Mouse (Mus musculus) forebrain, embryonic 14.5 days (tissue): ENCODE results near the gene Orai2. TPM values are rescaled to one million over a fixed set of nuclear protein-coding genes. Genes with fewer than 3 reads are reported as not detected.
A peak's percentile ranks its signal among the peaks of the same experiment; 100 is the strongest.

ENCODE experiments used
- ATAC-seq: fragments of 200-750 bp; cut with Nextera tagmentation; 2 replicates; pipeline ENCODE4 v1.8.0; 2017; ENCODE audit warnings: mild to moderate bottlenecking, moderate library complexity
- DNase-seq: peaks from one replicate; pipeline ENCODE4 v3.0.0-alpha.2; 2015; ENCODE audit warnings: low spot score
- H3K27ac ChIP-seq: fragments of 300-500 bp; sonication (generic); 2 replicates; pipeline ENCODE4 v1.5.1; 2014; ENCODE audit warnings: low read depth, mild to moderate bottlenecking, control low read depth, low read length, moderate library complexity
- H3K27me3 ChIP-seq: fragments of 300-500 bp; sonication (generic); replicated peaks from 2 replicates; pipeline ENCODE4 v1.6.1; 2014; ENCODE audit warnings: low read length, control low read depth, mixed read lengths; ENCODE audit not compliant: control insufficient read depth, insufficient read depth
- H3K36me3 ChIP-seq: fragments of 300-500 bp; sonication (generic); 2 replicates; pipeline ENCODE4 v1.6.1; 2014; ENCODE audit warnings: low read length, control low read depth; ENCODE audit not compliant: control insufficient read depth, insufficient read depth
- H3K4me1 ChIP-seq: fragments of 300-500 bp; sonication (generic); 2 replicates; pipeline ENCODE4 v1.6.1; 2014; ENCODE audit warnings: antibody characterized with exemption, low read length, control low read depth; ENCODE audit not compliant: control insufficient read depth, insufficient read depth
- H3K4me2 ChIP-seq: fragments of 300-500 bp; sonication (generic); 2 replicates; pipeline ENCODE4 v1.6.1; 2014; ENCODE audit warnings: mild to moderate bottlenecking, control low read depth, low read length
- H3K4me3 ChIP-seq: fragments of 300-500 bp; sonication (generic); 2 replicates; pipeline ENCODE4 v1.5.1; 2014; ENCODE audit warnings: low read depth, low read length, control low read depth
- H3K9ac ChIP-seq: fragments of 300-500 bp; sonication (generic); 2 replicates; pipeline ENCODE4 v1.6.1; 2014; ENCODE audit warnings: mild to moderate bottlenecking, low read length, control low read depth, moderate library complexity
- H3K9me3 ChIP-seq: fragments of 300-500 bp; sonication (generic); replicated peaks from 2 replicates; pipeline ENCODE4 v1.6.1; 2016; ENCODE audit warnings: low read length, control low read depth, mixed read lengths; ENCODE audit not compliant: control insufficient read depth
- WGBS: fragments of 180-500 bp; shearing (Covaris S2); extraction: QIAGEN DNeasy Blood & Tissue Kit; methylation state at CpG from one replicate; pipeline ENCODE4 v1.1.7; 2014; 5-methylcytosine and 5-hydroxymethylcytosine counted together
- polyA plus RNA-seq: library from polyadenylated mRNA; unstranded; fragments of >200 nt; fragmentation: Nextera tagmentation; extraction: Ambion mirVana; gene quantifications from 2 replicates; pipeline ENCODE4 v1.2.1, GENCODE M21; 2014

Orai2 gene
- polyA plus RNA-seq, 1 experiment from 2014 or later: 21.7 TPM

DNA sequence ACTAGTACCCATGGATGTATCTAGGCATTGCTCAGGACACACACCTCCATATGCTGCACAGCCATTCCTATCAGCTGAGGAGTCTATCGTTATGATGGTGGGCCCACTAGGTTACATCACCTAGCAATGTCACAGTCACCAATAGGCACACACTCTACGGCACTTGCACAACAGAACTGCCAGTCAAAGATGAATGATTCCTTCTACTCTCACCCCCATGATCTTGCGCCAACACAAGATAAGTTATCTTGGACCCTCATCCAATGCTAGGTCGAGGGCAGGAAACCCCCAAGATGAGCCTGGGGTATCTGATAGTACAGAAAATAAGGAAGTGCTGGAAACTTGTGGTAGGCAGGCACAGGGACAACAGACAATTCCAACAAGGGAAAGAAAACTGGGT is 12.3 kb upstream of the Orai2 start:
- Histone ChIP-seq H3K4me3 (no peak overlapping the region), H3K4me1 (no peaks in the 10 kb centered on the region), H3K27me3 (no peaks in the 10 kb centered on the region), H3K36me3 (peaks cover 85% of the 10 kb centered on the region), H3K9me3 (no peaks in the 10 kb centered on the region), H3K9ac (no peak overlapping the region), H3K4me2 (no peak overlapping the region), H3K27ac (no peak overlapping the region)
- 96% methylated on average over 4 of the region's 4 CpGs for WGBS
- DNase-seq (no peak), ATAC-seq (no peak)

DNA sequence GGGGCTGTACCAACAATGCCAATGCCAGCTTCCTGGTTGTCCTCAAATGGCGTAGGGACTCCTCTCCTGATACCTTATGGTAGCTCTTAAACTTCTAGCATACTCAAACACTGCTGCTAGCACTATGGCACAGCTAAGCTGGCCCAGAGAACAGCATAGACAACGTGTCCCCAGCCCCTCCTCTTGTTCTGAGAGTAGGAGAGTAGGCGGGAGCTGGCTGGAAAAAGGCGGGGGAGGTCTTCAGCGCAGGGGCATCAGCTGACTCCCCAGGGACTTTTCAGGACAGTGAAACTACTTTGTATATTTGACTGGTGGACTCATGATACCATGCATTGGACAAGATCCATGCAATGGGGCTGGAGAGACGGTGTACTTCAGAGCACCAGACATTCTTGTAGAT is 11.5 kb upstream of the Orai2 start:
- no peak overlapping the region for H3K4me3 ChIP-seq
- 87% methylated on average over 6 of the region's 6 CpGs for WGBS
- H3K9ac ChIP-seq: no peak overlapping the region
- ATAC-seq (no peak), DNase-seq (no peak)
- no peaks in the 10 kb centered on the region for H3K4me1 ChIP-seq
- peaks cover 87% of the 10 kb centered on the region for H3K36me3 ChIP-seq
- no peaks in the 10 kb centered on the region for H3K27me3 ChIP-seq
- H3K9me3 ChIP-seq: no peaks in the 10 kb centered on the region
- H3K4me2 ChIP-seq: no peak overlapping the region
- no peak overlapping the region for H3K27ac ChIP-seq

DNA sequence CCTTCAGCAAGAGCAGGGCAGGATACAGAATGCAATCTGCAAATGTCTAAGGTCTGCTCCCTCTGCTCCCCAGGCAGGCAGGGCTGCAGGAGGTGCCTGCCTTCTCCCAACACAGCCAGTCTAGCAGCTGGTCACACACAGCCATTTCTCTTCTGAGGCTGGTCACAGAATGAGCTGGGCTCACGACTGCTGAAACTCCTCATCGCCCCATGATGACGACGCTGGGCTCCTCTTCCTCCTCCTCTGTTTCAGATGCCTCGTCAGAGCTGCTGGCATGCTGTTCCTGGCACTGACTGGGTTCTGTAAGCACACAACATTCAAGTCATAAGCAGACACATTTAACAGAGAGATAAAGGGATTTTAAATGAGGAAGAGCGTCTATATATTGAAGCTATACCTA is 10.7 kb upstream of the Orai2 start:
- no peak overlapping the region for H3K4me2 ChIP-seq
- H3K4me1 ChIP-seq: no peaks in the 10 kb centered on the region
- DNase-seq: no peak
- H3K9ac ChIP-seq: no peak overlapping the region
- H3K9me3 ChIP-seq: no peaks in the 10 kb centered on the region
- H3K36me3 ChIP-seq: peaks cover 80% of the 10 kb centered on the region
- no peak overlapping the region for H3K27ac ChIP-seq
- no peak overlapping the region for H3K4me3 ChIP-seq
- WGBS: 88% methylated on average over 6 of the region's 6 CpGs
- no peak for ATAC-seq
- H3K27me3 ChIP-seq: no peaks in the 10 kb centered on the region

DNA sequence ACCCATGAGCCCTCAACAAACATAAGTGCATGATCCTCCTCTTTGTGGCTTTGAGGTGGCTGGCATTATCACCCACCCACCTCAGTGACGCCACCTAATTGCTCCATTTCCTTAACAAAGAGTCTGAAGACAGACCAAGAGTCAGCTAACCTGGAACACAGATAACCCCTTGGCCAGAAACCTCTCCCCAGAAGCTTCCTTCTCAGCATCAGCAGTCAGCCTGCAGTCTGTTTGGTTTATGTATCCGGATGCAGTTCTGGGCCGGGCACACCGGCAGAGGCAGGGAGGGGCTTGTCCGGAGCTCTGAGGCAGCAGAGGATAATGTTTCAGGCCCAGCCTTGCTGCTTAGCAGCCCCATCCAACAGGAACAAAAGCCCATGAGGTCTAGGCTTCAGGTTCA is 9.1 kb upstream of the Orai2 start:
- WGBS: 78% methylated on average over 5 of the region's 5 CpGs
- H3K36me3 ChIP-seq: peaks cover 65% of the 10 kb centered on the region
- H3K27me3 ChIP-seq: no peaks in the 10 kb centered on the region
- H3K4me3 ChIP-seq: no peak overlapping the region
- no peak for DNase-seq
- no peaks in the 10 kb centered on the region for H3K4me1 ChIP-seq
- no peak for ATAC-seq
- no peak overlapping the region for H3K27ac ChIP-seq
- no peak overlapping the region for H3K4me2 ChIP-seq
- no peaks in the 10 kb centered on the region for H3K9me3 ChIP-seq
- no peak overlapping the region for H3K9ac ChIP-seq

DNA sequence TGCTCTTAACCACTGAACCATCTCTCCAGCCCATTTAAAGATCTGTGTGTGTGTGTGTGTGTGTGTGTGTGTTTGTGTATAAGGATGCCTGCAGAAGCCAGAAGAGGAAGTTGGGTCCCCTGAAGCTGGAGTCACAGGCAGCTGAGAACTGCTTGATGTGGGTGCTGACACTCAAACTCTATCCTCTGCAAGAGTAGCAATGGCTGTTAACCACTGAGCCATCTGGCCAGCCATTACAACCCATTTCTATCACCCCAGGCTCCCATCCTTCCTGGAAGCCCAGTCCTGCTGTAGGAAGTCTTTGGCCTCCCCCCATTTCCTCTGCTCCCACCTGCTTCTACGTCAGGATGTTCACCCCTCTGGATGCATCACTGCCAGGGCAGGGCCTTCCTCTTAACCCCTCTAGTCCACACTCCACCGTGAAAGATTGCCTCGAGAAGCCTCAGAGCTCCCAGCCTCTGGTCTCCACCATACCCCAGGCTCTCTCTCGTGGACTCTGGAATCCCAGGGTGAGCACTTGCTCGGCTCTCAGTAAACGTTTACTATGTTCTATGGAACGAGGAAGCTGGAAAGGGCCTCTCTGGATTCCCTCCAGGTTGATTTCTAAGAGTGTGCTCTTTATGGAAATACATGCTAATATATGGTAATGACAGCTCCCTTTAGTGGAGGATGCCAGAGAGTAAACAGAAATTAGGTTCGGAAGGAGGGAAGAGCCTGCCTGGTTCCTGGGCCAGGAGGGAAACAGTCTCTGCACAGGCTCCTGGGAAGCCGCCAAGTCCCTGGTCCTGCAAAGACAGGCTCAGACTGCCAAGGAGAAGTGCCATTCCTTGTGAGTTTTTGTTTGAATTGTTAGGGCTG is 3.3 kb upstream of the Orai2 start:
- H3K27me3 ChIP-seq: no peaks in the 10 kb centered on the region
- WGBS: 26% methylated on average over 9 of the region's 9 CpGs
- DNase-seq: peak; percentile 88
- H3K9me3 ChIP-seq: no peaks in the 10 kb centered on the region
- ATAC-seq: peak; percentile 44
- no peak overlapping the region for H3K4me3 ChIP-seq
- H3K4me1 ChIP-seq: peaks cover 10% of the 10 kb centered on the region
- H3K9ac ChIP-seq: no peak overlapping the region
- H3K4me2 ChIP-seq: no peak overlapping the region
- peaks cover 15% of the 10 kb centered on the region for H3K36me3 ChIP-seq
- peak overlapping the region; percentile 65; the same call in 1 of the 2 replicates for H3K27ac ChIP-seq

DNA sequence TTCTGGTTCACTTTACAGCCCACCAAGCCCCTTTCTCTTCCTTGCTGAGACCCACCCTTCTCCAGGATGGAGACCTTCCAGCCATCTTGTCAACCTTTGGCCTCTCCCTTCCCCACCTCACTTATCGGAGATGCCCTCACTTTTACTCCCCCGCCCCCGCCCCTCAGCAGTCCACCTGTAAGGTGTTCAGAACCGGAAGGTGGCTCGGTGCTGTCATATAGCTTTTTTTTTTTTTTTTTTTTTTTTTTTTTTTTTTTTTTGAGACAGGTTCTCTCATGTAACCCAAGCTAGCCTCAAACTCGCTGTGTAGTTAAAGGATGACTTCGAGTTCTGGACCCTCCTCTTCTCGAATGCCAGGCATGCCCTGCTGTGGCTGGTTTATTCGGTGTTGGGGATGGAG is 2.4 kb upstream of the Orai2 start:
- ATAC-seq (no peak), DNase-seq (no peak)
- no peaks in the 10 kb centered on the region for H3K9me3 ChIP-seq
- H3K27me3 ChIP-seq: no peaks in the 10 kb centered on the region
- H3K4me3 ChIP-seq: no peak overlapping the region
- H3K4me1 ChIP-seq: peaks cover 10% of the 10 kb centered on the region
- no peak overlapping the region for H3K4me2 ChIP-seq
- 0 out of 2 replicates have a peak, but pooled peaks cover 7% of the 10 kb centered on the region for H3K36me3 ChIP-seq
- no peak overlapping the region for H3K27ac ChIP-seq
- WGBS: 83% methylated on average over 9 of the region's 9 CpGs
- H3K9ac ChIP-seq: no peak overlapping the region

DNA sequence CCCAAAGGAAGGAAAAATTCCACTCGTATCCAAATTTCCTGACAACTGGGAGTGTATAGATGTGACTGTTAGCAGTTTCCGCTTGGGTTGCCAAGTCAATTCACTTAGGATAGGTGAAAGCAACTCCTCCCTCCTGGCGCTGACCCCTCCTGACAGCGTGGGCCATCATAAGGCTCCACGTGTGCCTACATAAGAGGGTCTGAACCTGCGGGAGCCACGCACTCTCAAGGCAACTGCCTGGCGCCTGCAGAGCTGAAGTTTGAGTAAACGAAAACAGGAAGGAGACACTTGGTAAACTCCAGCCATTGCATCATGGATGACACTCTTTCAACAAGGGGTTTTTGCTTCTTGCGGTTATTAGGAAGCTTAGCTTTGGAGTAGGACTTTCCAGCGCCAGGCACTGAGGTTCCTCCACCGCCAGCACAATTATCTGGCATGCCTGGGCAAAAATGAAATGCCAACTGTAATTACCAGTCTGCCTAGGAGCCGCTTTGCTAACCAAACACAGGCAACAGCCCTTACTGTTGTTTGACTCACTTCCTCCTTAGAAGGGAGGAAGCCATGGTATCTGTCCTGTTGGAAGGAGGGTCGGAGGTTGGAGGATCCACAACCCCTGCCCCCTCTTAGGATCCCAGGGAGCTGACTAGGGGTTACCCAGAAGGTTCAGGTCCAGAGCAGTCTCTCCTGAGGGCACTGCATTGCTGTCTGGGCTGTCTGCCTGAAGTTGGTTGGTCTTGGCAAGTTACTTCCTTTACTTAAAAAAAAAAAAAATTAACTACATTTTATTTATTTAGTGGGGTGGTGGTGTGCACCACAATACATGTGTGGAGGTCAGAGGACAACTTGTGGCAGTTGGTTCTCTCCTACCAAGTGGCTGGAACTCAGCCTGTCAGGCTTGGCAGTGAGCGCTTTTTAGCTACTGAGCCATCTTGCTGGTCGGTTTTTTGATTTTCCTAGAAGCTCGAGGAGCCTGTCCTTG is 1.1 kb upstream of the Orai2 start:
- no peak for ATAC-seq
- WGBS: 38% methylated on average over 17 of the region's 17 CpGs
- H3K36me3 ChIP-seq: 0 out of 2 replicates have a peak, but pooled peaks cover 2% of the 10 kb centered on the region
- peak overlapping the region; percentile 75; the same call in 1 of the 2 replicates for H3K9ac ChIP-seq
- peak overlapping the region; percentile 88 for H3K4me2 ChIP-seq
- peak; percentile 8 for DNase-seq
- H3K27me3 ChIP-seq: no peaks in the 10 kb centered on the region
- H3K4me1 ChIP-seq: peaks cover 10% of the 10 kb centered on the region
- H3K27ac ChIP-seq: no peak overlapping the region
- H3K9me3 ChIP-seq: no peaks in the 10 kb centered on the region
- H3K4me3 ChIP-seq: peak overlapping the region; percentile 55

DNA sequence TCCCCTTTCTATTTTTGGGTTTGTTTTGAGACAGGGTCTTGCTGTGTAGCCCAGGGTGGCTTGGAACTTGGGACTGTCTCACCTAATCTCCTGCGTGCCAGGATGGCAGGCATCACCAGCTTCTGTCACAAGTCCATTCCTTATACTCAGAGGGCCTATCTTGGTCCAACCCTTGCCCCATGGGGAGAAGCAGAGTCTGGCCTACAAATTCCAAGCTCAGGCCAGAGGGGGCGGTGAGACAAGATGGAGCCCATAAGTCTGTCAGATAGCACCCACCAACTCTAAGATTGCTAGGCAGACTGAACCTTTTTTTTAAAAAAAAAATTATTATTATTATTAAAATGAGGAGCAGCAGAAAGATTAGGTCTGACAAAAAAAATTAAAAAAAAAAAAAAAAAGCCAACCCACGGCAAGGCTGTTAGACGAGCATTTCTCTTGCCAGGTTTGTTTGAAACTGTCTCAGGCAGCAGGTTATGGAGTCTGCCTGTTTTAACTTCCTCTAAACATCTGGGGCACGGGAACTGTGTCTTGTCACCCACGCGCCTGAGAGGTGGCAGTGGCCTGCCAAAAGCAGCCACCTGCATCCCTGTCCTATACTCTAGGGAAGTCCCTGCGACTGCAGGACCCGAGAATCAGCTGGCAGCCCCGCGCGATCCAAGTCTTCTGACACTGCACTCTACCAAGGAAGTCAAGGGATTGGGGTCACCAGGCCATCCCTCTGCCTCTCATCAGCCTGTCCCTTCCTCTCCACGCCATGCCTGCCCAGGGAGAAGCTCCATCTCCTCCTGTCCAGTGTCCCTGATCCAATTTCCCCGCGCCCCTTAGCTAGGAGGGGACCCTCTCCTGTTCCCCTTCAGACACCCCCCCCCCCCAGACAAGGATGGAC is 644 bp downstream of the Orai2 start:
- no peaks in the 10 kb centered on the region for H3K27me3 ChIP-seq
- WGBS: 12% methylated on average over 15 of the region's 15 CpGs
- H3K4me3 ChIP-seq: peak overlapping the region; percentile 55
- H3K9ac ChIP-seq: peak overlapping the region; percentile 75
- DNase-seq (peak; percentile 21), ATAC-seq (peak; percentile 35)
- peaks cover 10% of the 10 kb centered on the region for H3K4me1 ChIP-seq
- H3K27ac ChIP-seq: peak overlapping the region; percentile 27; the same call in 1 of the 2 replicates
- H3K36me3 ChIP-seq: 0 out of 2 replicates have a peak, but pooled peaks cover 2% of the 10 kb centered on the region
- H3K9me3 ChIP-seq: no peaks in the 10 kb centered on the region
- peak overlapping the region; percentile 88 for H3K4me2 ChIP-seq
